8 mouse cellular contexts compared by ENCODE assay signal in the genomic region with DNA sequence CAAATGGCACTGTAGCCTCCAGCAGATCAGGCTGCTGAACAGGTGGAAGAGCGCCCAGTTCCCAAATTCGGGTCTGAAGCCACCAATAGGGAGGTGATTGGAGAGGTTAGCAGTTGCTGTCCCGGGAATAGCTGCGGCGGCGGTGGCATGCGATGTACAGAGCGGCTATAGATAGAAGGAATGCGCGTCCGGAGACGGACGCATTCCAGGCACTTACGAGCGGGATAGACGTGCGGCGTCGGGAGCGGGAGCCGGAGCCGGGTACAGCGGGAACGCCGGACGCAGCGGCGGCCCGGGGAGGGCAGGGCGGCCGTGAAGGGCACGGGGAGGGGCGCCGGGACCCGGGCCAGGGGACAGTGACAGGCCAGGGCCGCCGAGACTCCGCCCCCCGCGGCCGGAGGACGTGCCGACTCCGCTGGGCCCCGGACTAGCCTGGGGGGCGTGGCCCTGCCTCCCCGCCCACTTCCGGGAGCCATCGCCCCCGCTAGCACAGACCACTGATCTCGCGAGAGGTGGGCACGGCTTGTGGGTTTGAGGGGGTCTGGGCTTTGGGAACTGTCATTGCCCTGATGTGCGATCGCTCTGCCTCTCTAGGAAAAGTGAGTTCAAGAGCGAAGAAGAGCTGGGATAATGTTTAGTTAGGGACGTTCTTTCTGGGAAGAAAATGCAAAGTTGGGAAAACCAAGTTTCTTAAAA. TPM values are rescaled to one million over a fixed set of nuclear protein-coding genes. Genes with fewer than 3 reads are reported as not detected.
A peak's percentile ranks its signal among the peaks of the same experiment; 100 is the strongest.
DNase-seq lines count a peak whose midpoint lies in the region; ATAC-seq lines count a peak whose summit lies in the region.

A gene (minus strand): TSS at position 356 of the 696 bp plus-strand sequence.

- H3K9ac ChIP-seq in hindbrain, embryonic 16.5 days (ENCODE audit: low read depth, low read length) = peak within 1 kb of the TSS; percentile 83

- peak within 1 kb of the TSS; percentile 86 for H3K4me2 ChIP-seq in hindbrain, embryonic 16.5 days (ENCODE audit: low read length)

- peak within 1 kb of the TSS; percentile 78 for H3K4me3 ChIP-seq in hindbrain, embryonic 16.5 days (ENCODE audit: low read length)
- H3K4me3 ChIP-seq in macrophage (ENCODE audit: inconsistent target) = peak within 1 kb of the TSS; percentile 87

- H3K9me3 ChIP-seq in hindbrain, embryonic 16.5 days (ENCODE audit: control insufficient read depth, low read length) = no peaks in the 10 kb centered on the region

- 0% methylated on average over 42 of the region's 57 CpGs for WGBS in hindbrain, embryonic 16.5 days
- under 1% methylated on average over 57 of the region's 57 CpGs for WGBS in macrophage (ENCODE audit: missing documents)

- no peaks in the 10 kb centered on the region for H3K36me3 ChIP-seq in hindbrain, embryonic 16.5 days (ENCODE audit: control insufficient read depth, insufficient read depth, low read length)
- H3K36me3 ChIP-seq in macrophage (ENCODE audit: inconsistent target) = no peaks in the 10 kb centered on the region; the same call in 1 of the 2 replicates

- no peaks in the 10 kb centered on the region for H3K27me3 ChIP-seq in hindbrain, embryonic 16.5 days (replicated peaks; ENCODE audit: control insufficient read depth, insufficient read depth, low read length)

- H3K27ac ChIP-seq in hindbrain, embryonic 16.5 days (ENCODE audit: low read depth, low read length) = peak within 1 kb of the TSS; percentile 94
- H3K27ac ChIP-seq in macrophage = peak within 1 kb of the TSS; percentile 94

- DNase-seq in T-cell, adult 2 months (ENCODE audit: low spot score) = peak; percentile 86
- peak; percentile 82 to 92 for DNase-seq in cerebellum, postnatal 36 days
- peak; percentile 97 for DNase-seq in gastrocnemius, adult 18-20 months (ENCODE audit: low spot score)
- DNase-seq in left cerebral cortex, adult 18-20 months (ENCODE audit: low spot score in 2 of 2) = peak; percentile 82 to 85
- DNase-seq in right cerebral cortex, adult 18-20 months = peak; percentile 89
- DNase-seq in urinary bladder, postnatal 10 days (ENCODE audit: low spot score) = peak; percentile 76

- peaks cover 8% of the 10 kb centered on the region; the same call in 1 of the 2 replicates for H3K79me2 ChIP-seq in macrophage (ENCODE audit: inconsistent target)

- ATAC-seq in hindbrain, embryonic 16.5 days = peak; percentile 100

- H3K4me1 ChIP-seq in hindbrain, embryonic 16.5 days (ENCODE audit: control insufficient read depth, insufficient read depth, low read depth, low read length) = peaks cover 14% of the 10 kb centered on the region

RNA-seq across cellular contexts. Expression of the gene that starts here (rescaled TPM):
- total RNA-seq in gastrocnemius, adult 18-20 months (2021) = 100 to 1,000 TPM; 606 to 681 TPM
- polyA plus RNA-seq in hindbrain, embryonic 16.5 days (2015; fragmentation: Nextera tagmentation; extraction: Ambion mirVana) = 13.8 and 16.9 TPM in 2 replicates
- 10 to 100 TPM; 23.4 to 25.7 TPM for total RNA-seq in left cerebral cortex, adult 18-20 months (2021)
- 10 to 100 TPM in 22 of 26 experiments, 1 to 10 TPM in 4; 4.5 to 80.1 (median 41.3) TPM for total RNA-seq in macrophage (2018; cell fraction: chromatin; rRNA removed)
- 10 to 100 TPM in 24 of 26 experiments, 1 to 10 TPM in 2; 9.0 to 22.3 (median 15.1) TPM for total RNA-seq in macrophage (2018; cell fraction: cytosol; rRNA removed)
- total RNA-seq in macrophage (2018; cell fraction: nucleus; rRNA removed) = 10 to 100 TPM in 22 of 26 experiments, 1 to 10 TPM in 4; 8.2 to 59.7 (median 24.9) TPM
- 13.0 to 14.4 TPM (median 13.4 TPM) in 3 replicates for polyA plus RNA-seq in macrophage (2018)

Comparison
In these comparisons a context has a peak if more than half of its experiments do, and no peak if none do; other contexts are left out.
1. Peak in every context shown above with its lines: DNase-seq, ATAC-seq, H3K4me3 ChIP-seq and H3K27ac ChIP-seq.
2. RNA of the gene that starts here (total RNA-seq): 606 to 681 TPM in gastrocnemius, adult 18-20 months; 23.4 to 25.7 TPM in left cerebral cortex, adult 18-20 months; every median in the first group is over 10 times any median in the second.